Mouse (Mus musculus) heart, postnatal 0 days (tissue): ENCODE data around the gene Npc1l1. TPM values are rescaled to one million over a fixed set of nuclear protein-coding genes. Genes with fewer than 3 reads are reported as not detected.
A peak's percentile ranks its signal among the peaks of the same experiment; 100 is the strongest.

Experiments used
- ATAC-seq: fragments of 200-750 bp; cut with Nextera tagmentation; 2 replicates; pipeline ENCODE4 v1.8.0; 2017; ENCODE audit warnings: low read depth, moderate number of reproducible peaks, moderate library complexity; ENCODE audit not compliant: insufficient read depth
- DNase-seq: peaks from one replicate; pipeline ENCODE4 v3.0.0-alpha.2; 2016; ENCODE audit warnings: low spot score
- H3K27ac ChIP-seq: fragments of 300-500 bp; sonication (generic); 2 replicates; pipeline ENCODE4 v1.5.1; 2014; ENCODE audit warnings: low read depth, mild to moderate bottlenecking
- H3K27me3 ChIP-seq: fragments of 300-500 bp; sonication (generic); 2 replicates; pipeline ENCODE4 v1.6.1; 2014; ENCODE audit warnings: low read length, mixed read lengths; ENCODE audit not compliant: control insufficient read depth, insufficient read depth
- H3K36me3 ChIP-seq: fragments of 300-500 bp; sonication (generic); replicated peaks from 2 replicates; pipeline ENCODE4 v1.6.1; 2014; ENCODE audit warnings: low read length, mixed read lengths; ENCODE audit not compliant: control insufficient read depth, insufficient read depth
- H3K4me1 ChIP-seq: fragments of 300-500 bp; sonication (generic); 2 replicates; pipeline ENCODE4 v1.6.1; 2014; ENCODE audit warnings: antibody characterized with exemption; ENCODE audit not compliant: control insufficient read depth, insufficient read depth
- H3K4me2 ChIP-seq: fragments of 300-500 bp; sonication (generic); 2 replicates; pipeline ENCODE4 v1.6.1; 2014; ENCODE audit warnings: low read depth, mild to moderate bottlenecking, low read length, moderate library complexity
- H3K4me3 ChIP-seq: fragments of 300-500 bp; sonication (generic); 2 replicates; pipeline ENCODE4 v1.5.1; 2014; ENCODE audit warnings: low read depth, low read length
- H3K9ac ChIP-seq: fragments of 300-500 bp; sonication (generic); replicated peaks from 2 replicates; pipeline ENCODE4 v1.6.1; 2014; ENCODE audit warnings: low read depth, low read length, mixed read lengths
- H3K9me3 ChIP-seq: fragments of 300-500 bp; sonication (generic); replicated peaks from 2 replicates; pipeline ENCODE4 v1.6.1; 2016; ENCODE audit warnings: low read length; ENCODE audit not compliant: control insufficient read depth
- CTCF ChIP-seq: IDR thresholded peaks from 2 replicates; pipeline ENCODE4 v1.5.1; 2016; ENCODE audit warnings: antibody characterized with exemption, control low read depth, low read depth
- EP300 ChIP-seq: IDR thresholded peaks from 2 replicates; pipeline ENCODE4 v1.6.1; 2016; ENCODE audit warnings: antibody characterized with exemption, low read depth
- WGBS: fragments of 180-500 bp; shearing (Covaris S2); extraction: QIAGEN DNeasy Blood & Tissue Kit; methylation state at CpG from one replicate; pipeline ENCODE4 v1.1.7; 2014; 5-methylcytosine and 5-hydroxymethylcytosine counted together
- polyA plus RNA-seq: library from polyadenylated mRNA; unstranded; fragments of >200 nt; fragmentation: Nextera tagmentation; extraction: Ambion mirVana; gene quantifications from 2 replicates; pipeline ENCODE4 v1.2.1, GENCODE M21; 2015
- total RNA-seq: library from RNA; depleted of rRNA; stranded (reverse); fragments of >200 nt; gene quantifications from 2 replicates; pipeline ENCODE4 v1.2.3, GENCODE M21; 2014; ENCODE audit warnings: low replicate concordance

Gene Npc1l1
- total and polyA plus RNA-seq, 2 experiments from 2014 or later = 0.04 TPM; not detected in 1

DNA sequence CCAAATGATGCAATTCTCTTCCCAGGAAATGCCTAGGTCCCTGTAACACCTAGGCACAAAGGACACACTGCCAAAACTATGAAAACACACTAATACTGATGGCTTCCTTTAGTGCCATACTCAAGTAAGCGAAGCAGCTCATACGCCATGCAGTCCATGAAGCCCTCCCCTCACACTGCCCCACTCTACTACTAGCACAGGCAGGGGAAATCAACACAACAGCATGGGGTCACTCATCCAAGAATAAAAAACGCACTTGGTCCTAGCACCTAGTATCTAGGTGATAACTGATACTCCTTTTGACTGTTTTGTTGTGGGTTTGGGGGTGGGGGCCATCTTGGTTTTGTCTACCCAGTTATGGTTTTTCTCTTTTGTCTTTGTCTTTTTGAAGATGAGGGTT is 42.5 kb downstream of the Npc1l1 start:
- 78% methylated on average over 3 of the region's 3 CpGs for WGBS
- H3K27me3 ChIP-seq = no peaks in the 10 kb centered on the region
- H3K36me3 ChIP-seq = peaks cover 15% of the 10 kb centered on the region
- DNase-seq (no peak), ATAC-seq (no peak)
- H3K27ac ChIP-seq = no peak overlapping the region
- peaks cover 10% of the 10 kb centered on the region; the same call in 1 of the 2 replicates for H3K4me1 ChIP-seq
- no peak for TF ChIP-seq EP300
- TF ChIP-seq CTCF = no peak
- H3K4me2 ChIP-seq = no peak overlapping the region
- H3K4me3 ChIP-seq = no peak overlapping the region
- no peak overlapping the region for H3K9ac ChIP-seq
- H3K9me3 ChIP-seq = no peaks in the 10 kb centered on the region

DNA sequence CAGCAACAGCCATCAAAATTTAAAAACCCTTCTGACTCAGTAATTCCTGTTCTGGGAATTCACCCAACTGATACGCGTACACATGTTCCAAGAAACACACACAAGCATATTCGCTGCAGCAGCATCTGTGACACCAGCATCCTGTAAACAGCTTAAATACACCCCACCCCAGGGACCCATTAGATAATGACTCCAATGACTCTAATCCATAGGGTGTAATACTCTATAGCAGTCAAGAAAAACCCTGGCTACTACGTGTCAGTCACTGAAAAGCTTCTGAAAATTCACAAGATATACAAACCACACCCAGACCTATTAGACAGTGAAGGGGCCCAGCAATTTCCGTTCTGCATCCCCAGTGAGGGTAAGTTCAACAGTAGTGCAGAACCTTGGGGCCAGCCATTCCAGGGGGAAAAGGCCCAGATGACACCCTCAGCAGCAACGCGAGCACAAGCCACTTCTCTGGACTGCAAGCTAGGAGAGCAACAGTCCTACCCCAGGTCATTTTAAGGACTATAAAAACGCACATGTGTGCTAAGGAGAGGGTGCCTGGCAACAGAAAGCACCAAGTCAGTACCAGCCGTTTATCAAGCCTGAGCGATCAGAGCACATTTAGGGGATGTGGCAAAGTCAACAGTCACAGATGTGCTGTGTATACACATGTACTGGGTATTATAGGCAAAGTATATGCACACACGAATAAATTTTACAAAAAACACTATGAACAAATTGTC is 45.6 kb downstream of the Npc1l1 start:
- TF ChIP-seq CTCF (no peak), EP300 (no peak)
- Histone ChIP-seq H3K4me3 (no peak overlapping the region), H3K9ac (no peak overlapping the region), H3K4me2 (no peak overlapping the region; the same call in 1 of the 2 replicates), H3K4me1 (peaks cover 14% of the 10 kb centered on the region; the same call in 1 of the 2 replicates), H3K9me3 (no peaks in the 10 kb centered on the region), H3K27ac (0 out of 2 replicates have a peak overlapping the region, but pooled peaks have one; percentile 38), H3K27me3 (no peaks in the 10 kb centered on the region), H3K36me3 (no peaks in the 10 kb centered on the region)
- WGBS = 52% methylated on average over 11 of the region's 11 CpGs
- no peak for ATAC-seq
- DNase-seq = no peak

DNA sequence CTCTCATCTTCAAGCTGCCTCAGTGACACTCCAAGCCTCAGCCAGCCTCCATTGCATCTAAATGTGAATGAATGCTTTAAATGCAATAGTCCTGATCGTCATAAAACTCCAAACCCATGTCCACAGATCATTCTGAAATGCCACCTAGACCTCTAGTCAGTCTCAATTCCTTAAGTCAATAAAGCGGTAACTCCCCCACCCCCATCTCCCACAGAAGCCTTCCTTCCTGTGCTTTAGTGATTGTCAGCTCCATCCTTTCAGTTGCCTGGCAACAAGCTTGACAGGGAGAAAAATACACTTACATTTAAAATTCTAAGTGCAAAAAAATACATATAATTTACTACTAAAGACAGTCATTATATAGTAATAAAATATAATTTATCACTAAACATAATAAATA is 46.7 kb downstream of the Npc1l1 start:
- Histone ChIP-seq H3K27ac (no peak overlapping the region), H3K9ac (no peak overlapping the region), H3K4me1 (peaks cover 23% of the 10 kb centered on the region), H3K4me3 (no peak overlapping the region), H3K36me3 (no peaks in the 10 kb centered on the region), H3K4me2 (no peak overlapping the region), H3K9me3 (no peaks in the 10 kb centered on the region), H3K27me3 (no peaks in the 10 kb centered on the region)
- WGBS = 64% methylated on average over 2 of the region's 2 CpGs
- no peak for DNase-seq
- ATAC-seq = no peak
- TF ChIP-seq EP300 (no peak), CTCF (no peak)

DNA sequence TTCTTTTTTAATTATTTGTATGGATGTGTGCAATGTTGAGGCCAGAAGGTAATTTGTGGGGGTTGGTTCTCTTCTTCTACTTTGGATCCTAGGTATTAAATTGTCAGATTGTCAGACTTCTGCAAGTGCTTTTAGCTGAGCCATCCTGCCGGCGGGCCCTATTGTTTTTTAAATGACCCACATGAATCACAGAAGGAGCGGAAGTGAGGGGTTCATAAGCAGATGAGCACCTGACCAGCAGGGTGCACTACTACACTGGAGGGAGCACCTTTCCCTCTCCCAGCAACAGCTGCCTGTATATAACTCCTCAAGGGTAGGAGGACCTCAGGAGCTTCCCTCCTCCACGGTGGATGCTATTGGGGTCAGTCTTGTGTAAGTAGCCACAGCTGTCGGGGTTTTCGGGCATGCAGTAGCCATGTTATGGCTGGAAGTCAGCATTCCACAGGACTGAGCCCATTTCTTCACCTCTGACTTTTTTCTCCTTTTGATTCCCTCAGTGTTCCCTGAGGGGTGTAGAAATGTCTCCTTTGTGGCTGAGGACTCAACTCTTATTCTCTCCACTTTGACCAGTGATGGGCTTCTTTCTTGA is 49.0 kb downstream of the Npc1l1 start:
- Histone ChIP-seq H3K27ac (no peak overlapping the region), H3K36me3 (no peaks in the 10 kb centered on the region), H3K9me3 (no peaks in the 10 kb centered on the region), H3K4me1 (peaks cover 31% of the 10 kb centered on the region), H3K4me2 (no peak overlapping the region), H3K27me3 (no peaks in the 10 kb centered on the region), H3K9ac (no peak overlapping the region), H3K4me3 (no peak overlapping the region)
- 64% methylated on average over 6 of the region's 6 CpGs for WGBS
- no peak for TF ChIP-seq CTCF
- TF ChIP-seq EP300 = no peak
- DNase-seq (no peak), ATAC-seq (no peak)

DNA sequence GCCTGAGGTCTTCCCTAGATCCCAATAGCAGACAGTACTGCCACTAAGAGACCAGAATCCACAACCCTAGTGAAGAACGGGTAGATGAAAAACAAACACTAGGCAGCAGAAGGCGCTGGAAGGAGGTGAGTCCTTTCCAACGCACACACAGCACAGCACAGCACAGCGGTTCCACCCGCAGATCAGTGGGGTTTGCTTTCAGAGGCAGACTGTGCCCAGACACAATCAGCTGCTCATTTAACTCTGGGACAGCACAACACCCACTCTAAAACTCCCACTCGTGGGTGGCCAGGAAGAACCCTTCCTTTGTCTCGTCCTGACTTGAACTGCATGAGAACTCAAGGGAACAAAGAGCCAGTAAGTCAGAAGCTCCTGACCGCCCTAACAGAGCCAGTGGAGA is 50.7 kb downstream of the Npc1l1 start:
- DNase-seq = no peak
- TF ChIP-seq EP300 (no peak), CTCF (no peak)
- Histone ChIP-seq H3K9me3 (no peaks in the 10 kb centered on the region), H3K9ac (no peak overlapping the region), H3K4me1 (peaks cover 38% of the 10 kb centered on the region), H3K4me2 (no peak overlapping the region), H3K4me3 (no peak overlapping the region), H3K27me3 (no peaks in the 10 kb centered on the region), H3K27ac (peak overlapping the region; percentile 67), H3K36me3 (no peaks in the 10 kb centered on the region)
- no peak; the same call in 1 of the 2 replicates for ATAC-seq
- 35% methylated on average over 8 of the region's 8 CpGs for WGBS
